Mouse (Mus musculus): ENCODE measurements around the gene Tmem95.
"Not testable (repeated sequence)": the region's sequence is repeated elsewhere in the genome, so short reads cannot be mapped to it uniquely, and the experiment has no call there.

Gene Tmem95

GRCm38 (mm10) chr11:69877878-69878277 is at the start of gene Tmem95:
TSS of gene Tmem95 (minus strand) at chr11:69878018.
- in situ Hi-C loops (cut with MboI): loop anchor here (5.0 kb wide), 1 partner anchor 121 kb away; the partner anchor contains the start of gene Polr2a

- in situ Hi-C loops (cut with MboI): no loop called here
These were observed 49.7 kb upstream of the Tmem95 start for GRCm38 (mm10) chr11:69927501-69927900.

- in situ Hi-C loops (cut with MboI): no loop called here
These were observed 45.0 kb upstream of the Tmem95 start for GRCm38 (mm10) chr11:69922796-69923195.

GRCm38 (mm10) chr11:69922012-69922756 is 44.4 kb upstream of the Tmem95 start:
- in situ Hi-C loops (cut with MboI): no loop called here

- in situ Hi-C loops (cut with MboI): no loop called here
These were observed 43.5 kb upstream of the Tmem95 start, which contains the start of gene Eif5a for GRCm38 (mm10) chr11:69921114-69922011. TSS of gene Eif5a (minus strand) at chr11:69921958.

GRCm38 (mm10) chr11:69920266-69921031 is 42.6 kb upstream of the Tmem95 start:
- in situ Hi-C loops (cut with MboI): no loop called here

GRCm38 (mm10) chr11:69919661-69920265 is 41.9 kb upstream of the Tmem95 start:
- in situ Hi-C loops (cut with MboI): no loop called here

- in situ Hi-C loops (cut with MboI): no loop called here
These were observed 41.2 kb upstream of the Tmem95 start for GRCm38 (mm10) chr11:69919053-69919452.

GRCm38 (mm10) chr11:69918118-69918517 is 40.3 kb upstream of the Tmem95 start:
- in situ Hi-C loops (cut with MboI): no loop called here

GRCm38 (mm10) chr11:69917379-69917948 is 39.6 kb upstream of the Tmem95 start:
- in situ Hi-C loops (cut with MboI): no loop called here

GRCm38 (mm10) chr11:69916652-69917378 is 39.0 kb upstream of the Tmem95 start:
- in situ Hi-C loops (cut with MboI): not testable (repeated sequence)

- in situ Hi-C loops (cut with MboI): no loop called here
These were observed 38.1 kb upstream of the Tmem95 start for GRCm38 (mm10) chr11:69915667-69916627.

- in situ Hi-C loops (cut with MboI): no loop called here
These were observed 37.2 kb upstream of the Tmem95 start for GRCm38 (mm10) chr11:69914917-69915430.

- in situ Hi-C loops (cut with MboI): no loop called here
These were observed 36.5 kb upstream of the Tmem95 start for GRCm38 (mm10) chr11:69914372-69914764.

GRCm38 (mm10) chr11:69913554-69914371 is 35.9 kb upstream of the Tmem95 start, which contains the start of gene Gps2:
TSS of gene Gps2 (plus strand) at chr11:69913888.
- in situ Hi-C loops (cut with MboI): no loop called here

GRCm38 (mm10) chr11:69912716-69913530 is 35.1 kb upstream of the Tmem95 start:
- in situ Hi-C loops (cut with MboI): no loop called here

- in situ Hi-C loops (cut with MboI): no loop called here
These were observed 33.9 kb upstream of the Tmem95 start for GRCm38 (mm10) chr11:69911701-69912100.

All from mature B cell (primary cell).